Mouse (Mus musculus): ENCODE results near the gene 1700020L24Rik. TPM values are rescaled to one million over a fixed set of nuclear protein-coding genes. Genes with fewer than 3 reads are reported as not detected.
A peak's percentile ranks its signal among the peaks of the same experiment; 100 is the strongest.

1700020L24Rik gene
- polyA plus RNA-seq, 1 experiment, result 1.5 TPM

DNA sequence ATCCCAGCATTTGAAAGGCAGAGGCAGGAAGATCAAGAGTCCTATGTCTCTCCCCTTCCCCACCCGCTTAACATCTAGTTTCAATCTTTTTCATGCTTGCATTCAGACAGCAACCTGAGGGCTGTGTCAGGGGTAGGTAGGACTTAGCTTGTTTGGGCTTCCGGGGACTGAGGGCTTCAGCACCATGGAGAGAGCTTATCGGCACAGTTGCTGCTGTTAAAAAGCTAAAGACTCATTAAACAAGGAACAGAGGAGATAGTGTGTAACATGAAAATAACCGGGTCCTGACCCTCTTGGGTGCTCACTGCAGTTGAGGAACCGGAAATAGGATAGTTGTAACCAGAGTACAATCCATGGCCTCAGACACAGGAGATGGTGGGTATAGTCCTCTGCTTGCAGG is 20.4 kb upstream of the 1700020L24Rik start:
- Histone ChIP-seq H3K79me3 (ENCODE audit: low read depth) (no peaks in the 10 kb centered on the region), H3K79me2 (ENCODE audit: control insufficient read depth, insufficient read depth) (no peaks in the 10 kb centered on the region), H3K4me3 (ENCODE audit: insufficient read depth, poor library complexity, severe bottlenecking) (no peak overlapping the region), H3ac (ENCODE audit: control insufficient read depth, insufficient read length, low read depth) (no peak overlapping the region), H3K36me3 (ENCODE audit: control insufficient read depth, insufficient read depth) (no peaks in the 10 kb centered on the region), H3K27me3 (ENCODE audit: control insufficient read depth, insufficient read depth, insufficient read length) (peaks cover 34% of the 10 kb centered on the region)
- TF ChIP-seq CEBPB (IDR thresholded peaks at IDR 0.05; ENCODE audit: low read depth) (no peak), FOSL1 (IDR thresholded peaks at IDR 0.05; ENCODE audit: insufficient read depth, low read length, poor library complexity, severe bottlenecking) (no peak), MAX (IDR thresholded peaks at IDR 0.05) (no peak), MYOD1 (IDR thresholded peaks at IDR 0.05; ENCODE audit: control insufficient read depth, insufficient read length, low read depth) (no peak), MYOG (IDR thresholded peaks at IDR 0.05; ENCODE audit: control insufficient read depth, extremely low read depth, insufficient read length) (no peak), CTCF (IDR thresholded peaks at IDR 0.05; ENCODE audit: control insufficient read depth, insufficient read depth, insufficient read length) (no peak), USF1 (IDR thresholded peaks at IDR 0.05; ENCODE audit: low read depth) (no peak)

DNA sequence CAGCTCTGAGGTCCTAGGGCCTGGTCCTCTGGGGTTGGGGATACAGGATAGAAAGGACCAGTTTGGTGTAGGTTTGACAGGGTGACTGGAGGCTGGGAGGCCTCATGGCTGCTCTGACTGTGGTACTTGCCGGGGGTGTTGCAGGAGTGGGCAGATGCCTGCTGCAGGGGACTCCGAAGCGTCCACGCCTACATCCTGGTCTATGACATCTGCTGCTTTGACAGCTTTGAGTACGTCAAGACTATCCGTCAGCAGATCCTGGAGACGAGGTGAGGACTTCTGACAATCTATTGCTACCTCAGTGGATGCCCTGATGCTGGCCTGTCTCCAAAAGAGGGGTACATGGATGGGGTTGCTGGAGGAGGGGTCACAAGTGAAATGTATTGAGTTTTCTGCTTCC is 19.8 kb upstream of the 1700020L24Rik start:
- peaks cover 28% of the 10 kb centered on the region for H3K27me3 ChIP-seq (ENCODE audit: control insufficient read depth, insufficient read depth, insufficient read length)
- H3K36me3 ChIP-seq (ENCODE audit: control insufficient read depth, insufficient read depth), result no peaks in the 10 kb centered on the region
- no peaks in the 10 kb centered on the region for H3K79me3 ChIP-seq (ENCODE audit: low read depth)
- H3K79me2 ChIP-seq (ENCODE audit: control insufficient read depth, insufficient read depth), result no peaks in the 10 kb centered on the region
- TF ChIP-seq USF1 (IDR thresholded peaks at IDR 0.05; ENCODE audit: low read depth) (no peak), CEBPB (IDR thresholded peaks at IDR 0.05; ENCODE audit: low read depth) (no peak), MYOG (IDR thresholded peaks at IDR 0.05; ENCODE audit: control insufficient read depth, extremely low read depth, insufficient read length) (no peak), FOSL1 (IDR thresholded peaks at IDR 0.05; ENCODE audit: insufficient read depth, low read length, poor library complexity, severe bottlenecking) (no peak), CTCF (IDR thresholded peaks at IDR 0.05; ENCODE audit: control insufficient read depth, insufficient read depth, insufficient read length) (no peak), MAX (IDR thresholded peaks at IDR 0.05) (no peak), MYOD1 (IDR thresholded peaks at IDR 0.05; ENCODE audit: control insufficient read depth, insufficient read length, low read depth) (no peak)
- H3ac ChIP-seq (ENCODE audit: control insufficient read depth, insufficient read length, low read depth), result no peak overlapping the region
- no peak overlapping the region for H3K4me3 ChIP-seq (ENCODE audit: insufficient read depth, poor library complexity, severe bottlenecking)

DNA sequence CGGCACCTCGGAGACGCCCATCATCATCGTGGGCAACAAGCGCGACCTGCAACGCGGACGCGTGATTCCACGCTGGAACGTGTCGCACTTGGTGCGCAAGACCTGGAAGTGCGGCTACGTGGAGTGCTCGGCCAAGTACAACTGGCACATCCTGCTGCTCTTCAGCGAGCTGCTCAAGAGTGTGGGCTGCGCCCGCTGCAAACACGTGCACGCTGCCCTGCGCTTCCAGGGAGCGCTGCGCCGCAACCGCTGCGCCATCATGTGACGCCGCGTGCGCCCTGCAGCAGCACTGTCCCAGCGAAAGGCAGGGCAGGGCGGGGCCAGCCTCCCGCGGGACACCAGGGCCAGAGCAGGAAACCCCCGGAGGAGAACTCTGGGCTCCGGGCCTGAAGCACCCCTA is 18.9 kb upstream of the 1700020L24Rik start:
- Histone ChIP-seq H3K27me3 (ENCODE audit: control insufficient read depth, insufficient read depth, insufficient read length) (peaks cover 22% of the 10 kb centered on the region), H3K36me3 (ENCODE audit: control insufficient read depth, insufficient read depth) (no peaks in the 10 kb centered on the region), H3K79me3 (ENCODE audit: low read depth) (no peaks in the 10 kb centered on the region), H3K79me2 (ENCODE audit: control insufficient read depth, insufficient read depth) (no peaks in the 10 kb centered on the region), H3K4me3 (ENCODE audit: insufficient read depth, poor library complexity, severe bottlenecking) (no peak overlapping the region), H3ac (ENCODE audit: control insufficient read depth, insufficient read length, low read depth) (no peak overlapping the region)
- TF ChIP-seq CEBPB (IDR thresholded peaks at IDR 0.05; ENCODE audit: low read depth), result no peak
- TF ChIP-seq CTCF (IDR thresholded peaks at IDR 0.05; ENCODE audit: control insufficient read depth, insufficient read depth, insufficient read length), result no peak
- no peak for TF ChIP-seq MYOG (IDR thresholded peaks at IDR 0.05; ENCODE audit: control insufficient read depth, extremely low read depth, insufficient read length)

DNA sequence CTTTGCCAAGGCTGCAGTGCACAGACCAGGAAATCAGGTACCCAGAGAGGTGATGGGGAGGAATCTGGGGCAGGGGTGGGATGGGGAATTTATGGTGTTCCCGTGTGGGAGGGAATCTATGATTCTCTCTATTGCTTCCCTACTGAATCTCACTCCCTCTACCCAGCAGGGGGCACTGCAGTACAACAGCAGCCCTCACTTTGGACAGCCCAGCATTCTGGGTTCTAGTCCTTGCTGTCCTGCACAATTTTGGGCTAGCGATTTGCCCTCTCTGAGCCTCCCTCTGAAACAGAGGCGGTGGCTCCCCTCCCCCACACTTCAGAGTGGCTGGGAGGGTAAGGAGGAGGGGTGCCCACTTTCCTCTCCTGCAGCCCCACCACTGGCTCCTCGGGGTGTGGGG is 17.1 kb upstream of the 1700020L24Rik start:
- no peaks in the 10 kb centered on the region for H3K36me3 ChIP-seq (ENCODE audit: control insufficient read depth, insufficient read depth)
- no peak for TF ChIP-seq CTCF (IDR thresholded peaks at IDR 0.05; ENCODE audit: control insufficient read depth, insufficient read depth, insufficient read length)
- TF ChIP-seq USF1 (IDR thresholded peaks at IDR 0.05; ENCODE audit: low read depth), result no peak
- no peak for TF ChIP-seq MYOG (IDR thresholded peaks at IDR 0.05; ENCODE audit: control insufficient read depth, extremely low read depth, insufficient read length)
- TF ChIP-seq MYOD1 (IDR thresholded peaks at IDR 0.05; ENCODE audit: control insufficient read depth, insufficient read length, low read depth), result no peak
- TF ChIP-seq FOSL1 (IDR thresholded peaks at IDR 0.05; ENCODE audit: insufficient read depth, low read length, poor library complexity, severe bottlenecking), result no peak
- TF ChIP-seq MAX (IDR thresholded peaks at IDR 0.05), result no peak
- TF ChIP-seq CEBPB (IDR thresholded peaks at IDR 0.05; ENCODE audit: low read depth), result no peak
- no peaks in the 10 kb centered on the region for H3K79me2 ChIP-seq (ENCODE audit: control insufficient read depth, insufficient read depth)
- no peak overlapping the region for H3K4me3 ChIP-seq (ENCODE audit: insufficient read depth, poor library complexity, severe bottlenecking)
- H3K79me3 ChIP-seq (ENCODE audit: low read depth), result no peaks in the 10 kb centered on the region
- no peak overlapping the region for H3ac ChIP-seq (ENCODE audit: control insufficient read depth, insufficient read length, low read depth)
- peaks cover 25% of the 10 kb centered on the region for H3K27me3 ChIP-seq (ENCODE audit: control insufficient read depth, insufficient read depth, insufficient read length)

DNA sequence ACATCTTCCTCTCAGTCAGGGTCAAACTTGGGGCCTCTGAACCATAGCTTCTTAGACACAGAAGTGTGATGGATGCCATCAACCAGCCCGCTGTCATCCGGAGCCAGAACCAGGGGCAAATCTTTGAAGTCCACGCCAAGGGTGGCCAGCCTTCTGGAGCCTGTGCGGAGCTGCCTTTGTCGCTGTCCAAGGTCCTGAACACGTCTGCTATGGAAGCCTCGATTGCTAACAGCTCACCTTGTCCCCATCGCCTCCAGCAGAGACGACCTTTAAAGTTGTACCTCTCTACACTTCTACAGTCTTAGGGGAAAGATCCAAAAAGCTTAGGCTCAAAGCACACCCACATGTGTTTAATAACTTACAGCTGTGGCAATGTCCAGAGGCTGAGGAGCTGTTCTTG is 16.2 kb upstream of the 1700020L24Rik start:
- H3ac ChIP-seq (ENCODE audit: control insufficient read depth, insufficient read length, low read depth), result no peak overlapping the region
- no peak overlapping the region for H3K4me3 ChIP-seq (ENCODE audit: insufficient read depth, poor library complexity, severe bottlenecking)
- no peak for TF ChIP-seq CEBPB (IDR thresholded peaks at IDR 0.05; ENCODE audit: low read depth)
- no peak for TF ChIP-seq FOSL1 (IDR thresholded peaks at IDR 0.05; ENCODE audit: insufficient read depth, low read length, poor library complexity, severe bottlenecking)
- no peak for TF ChIP-seq MYOD1 (IDR thresholded peaks at IDR 0.05; ENCODE audit: control insufficient read depth, insufficient read length, low read depth)
- TF ChIP-seq CTCF (IDR thresholded peaks at IDR 0.05; ENCODE audit: control insufficient read depth, insufficient read depth, insufficient read length), result no peak
- TF ChIP-seq MYOG (IDR thresholded peaks at IDR 0.05; ENCODE audit: control insufficient read depth, extremely low read depth, insufficient read length), result no peak
- TF ChIP-seq MAX (IDR thresholded peaks at IDR 0.05), result no peak
- no peak for TF ChIP-seq USF1 (IDR thresholded peaks at IDR 0.05; ENCODE audit: low read depth)
- no peaks in the 10 kb centered on the region for H3K36me3 ChIP-seq (ENCODE audit: control insufficient read depth, insufficient read depth)
- no peaks in the 10 kb centered on the region for H3K79me2 ChIP-seq (ENCODE audit: control insufficient read depth, insufficient read depth)
- H3K27me3 ChIP-seq (ENCODE audit: control insufficient read depth, insufficient read depth, insufficient read length), result peaks cover 32% of the 10 kb centered on the region
- no peaks in the 10 kb centered on the region for H3K79me3 ChIP-seq (ENCODE audit: low read depth)

DNA sequence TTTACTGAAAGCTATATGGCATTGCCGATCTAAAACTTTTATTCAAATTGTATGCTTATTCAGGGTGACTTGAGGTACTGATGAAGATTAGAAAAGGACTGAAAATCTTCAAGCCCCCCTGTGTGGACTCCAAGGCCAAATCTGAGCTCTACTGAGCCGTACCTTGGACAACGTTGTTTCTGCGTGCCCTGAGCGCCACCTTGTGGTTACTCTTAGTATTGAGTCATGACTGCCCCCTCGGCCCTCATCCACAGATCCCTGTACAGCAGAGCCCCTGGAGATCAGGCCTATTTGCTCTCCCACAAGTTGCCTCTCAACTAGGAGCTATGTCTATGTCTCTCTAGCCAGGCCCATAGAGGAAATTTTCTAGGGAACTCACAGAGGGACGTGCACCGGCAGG is 12.8 kb upstream of the 1700020L24Rik start:
- no peaks in the 10 kb centered on the region for H3K79me3 ChIP-seq (ENCODE audit: low read depth)
- no peaks in the 10 kb centered on the region for H3K36me3 ChIP-seq (ENCODE audit: control insufficient read depth, insufficient read depth)
- H3K4me3 ChIP-seq (ENCODE audit: insufficient read depth, poor library complexity, severe bottlenecking), result no peak overlapping the region
- no peaks in the 10 kb centered on the region for H3K79me2 ChIP-seq (ENCODE audit: control insufficient read depth, insufficient read depth)
- TF ChIP-seq CTCF (IDR thresholded peaks at IDR 0.05; ENCODE audit: control insufficient read depth, insufficient read depth, insufficient read length), result peak; percentile 66
- TF ChIP-seq CEBPB (IDR thresholded peaks at IDR 0.05; ENCODE audit: low read depth), result no peak
- H3K27me3 ChIP-seq (ENCODE audit: control insufficient read depth, insufficient read depth, insufficient read length), result peaks cover 45% of the 10 kb centered on the region
- no peak overlapping the region for H3ac ChIP-seq (ENCODE audit: control insufficient read depth, insufficient read length, low read depth)
